Mouse (Mus musculus): ENCODE measurements around the gene Taco1.
"Not testable (repeated sequence)": the region's sequence is repeated elsewhere in the genome, so short reads cannot be mapped to it uniquely, and the experiment has no call there.

The Taco1 gene

DNA sequence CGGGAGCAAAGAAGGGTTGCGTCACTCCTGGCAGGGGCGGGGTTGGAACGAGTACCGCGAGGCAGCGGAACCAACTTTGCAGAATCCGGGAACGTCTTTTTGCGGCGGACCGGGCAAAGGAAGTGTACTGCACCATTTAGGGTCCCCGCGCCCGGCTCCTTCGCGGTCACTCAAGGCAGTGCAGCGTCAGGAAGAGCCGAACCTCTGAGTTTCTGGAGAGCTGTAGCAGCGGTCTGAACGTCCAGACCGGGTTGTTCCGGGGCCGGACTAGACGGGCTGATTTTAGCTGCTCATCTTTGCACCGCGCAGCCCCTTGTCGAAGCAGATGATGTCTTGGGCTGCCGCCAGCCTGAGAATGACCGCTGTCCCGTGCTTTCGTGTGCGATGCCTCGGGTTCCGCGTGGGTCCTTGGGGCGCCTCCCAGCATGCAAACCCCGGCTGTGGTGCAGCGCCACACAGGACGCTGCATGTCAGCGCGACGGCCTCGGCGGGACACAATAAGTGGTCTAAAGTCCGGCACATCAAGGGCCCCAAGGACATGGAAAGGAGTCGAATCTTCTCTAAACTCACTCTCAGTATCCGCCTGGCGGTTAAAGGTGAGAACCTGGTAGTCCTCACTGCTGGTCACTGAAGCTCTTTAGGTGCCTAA, at the start of gene Taco1:
Gene Taco1 (plus strand): TSS at position 139 of the 649 bp plus-strand sequence.
- in situ Hi-C loops (cut with MboI, MseI), result no loop called here

DNA sequence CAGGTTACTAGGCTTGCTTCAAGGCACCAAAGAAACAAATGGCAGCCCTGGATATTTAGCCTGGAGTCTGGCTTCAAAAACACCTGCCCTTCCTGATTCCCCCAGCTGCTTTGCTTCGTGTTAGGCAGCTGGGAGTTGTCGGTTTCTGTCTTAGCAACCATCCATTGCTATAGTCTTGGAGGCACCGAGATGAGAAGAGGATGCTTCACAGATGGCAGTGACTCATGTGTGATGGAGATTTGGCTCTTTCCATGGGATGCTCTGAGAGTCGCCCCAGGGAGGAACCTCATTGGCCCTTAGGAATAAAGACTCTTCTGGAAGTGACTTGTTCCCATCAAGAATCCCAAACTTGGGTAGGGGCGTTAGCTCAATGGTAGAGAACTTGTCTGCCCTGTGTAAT, 49.4 kb upstream of the Taco1 start:
- in situ Hi-C loops (cut with MboI, MseI), result no loop called here

DNA sequence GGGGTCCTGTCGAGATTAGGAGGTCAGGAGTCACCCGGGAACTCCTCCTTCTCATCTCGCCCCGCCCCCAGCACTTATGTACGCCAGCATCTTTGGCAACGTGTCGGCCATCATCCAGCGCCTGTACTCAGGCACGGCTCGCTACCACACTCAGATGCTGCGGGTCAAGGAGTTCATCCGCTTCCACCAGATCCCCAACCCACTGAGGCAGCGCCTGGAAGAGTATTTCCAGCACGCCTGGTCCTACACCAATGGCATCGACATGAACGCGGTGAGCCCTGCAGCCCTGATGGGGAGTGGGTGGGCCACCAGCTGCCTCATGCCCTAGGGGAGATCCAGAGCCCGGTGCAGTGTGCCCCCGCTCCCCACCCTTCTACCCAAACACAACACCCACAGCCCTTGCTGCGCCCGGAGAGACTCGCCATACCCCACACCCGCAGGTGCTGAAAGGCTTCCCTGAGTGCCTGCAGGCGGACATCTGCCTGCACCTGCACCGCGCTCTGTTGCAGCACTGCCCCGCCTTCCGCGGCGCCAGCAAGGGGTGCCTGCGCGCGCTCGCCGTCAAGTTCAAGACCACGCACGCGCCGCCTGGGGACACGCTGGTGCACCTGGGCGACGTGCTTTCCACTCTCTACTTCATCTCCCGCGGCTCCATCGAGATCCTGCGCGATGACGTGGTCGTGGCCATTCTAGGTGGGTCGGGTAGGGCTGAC, 45.7 kb upstream of the Taco1 start:
- in situ Hi-C loops (cut with MboI, MseI), result no loop called here

DNA sequence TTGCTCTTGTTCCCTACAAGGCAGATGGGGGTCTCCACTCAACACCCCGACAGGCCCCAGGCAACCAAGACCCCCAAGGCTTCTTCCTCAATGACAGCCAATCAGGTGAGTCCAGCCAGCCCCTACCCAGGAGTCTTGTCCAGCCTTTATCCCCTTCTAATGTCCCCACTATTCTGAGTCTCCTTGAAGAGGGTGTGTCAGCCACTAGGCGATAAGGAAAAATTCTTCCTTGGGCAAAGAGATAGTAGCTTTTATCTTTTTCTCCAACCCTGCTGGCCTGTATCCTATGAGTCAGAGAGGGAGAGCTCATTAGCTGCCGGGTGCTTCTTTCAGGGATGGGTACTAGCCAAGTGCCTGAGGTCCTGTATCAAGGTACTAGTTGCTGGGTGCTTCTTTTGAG, 40.1 kb upstream of the Taco1 start:
- in situ Hi-C loops (cut with MboI, MseI), result no loop called here

DNA sequence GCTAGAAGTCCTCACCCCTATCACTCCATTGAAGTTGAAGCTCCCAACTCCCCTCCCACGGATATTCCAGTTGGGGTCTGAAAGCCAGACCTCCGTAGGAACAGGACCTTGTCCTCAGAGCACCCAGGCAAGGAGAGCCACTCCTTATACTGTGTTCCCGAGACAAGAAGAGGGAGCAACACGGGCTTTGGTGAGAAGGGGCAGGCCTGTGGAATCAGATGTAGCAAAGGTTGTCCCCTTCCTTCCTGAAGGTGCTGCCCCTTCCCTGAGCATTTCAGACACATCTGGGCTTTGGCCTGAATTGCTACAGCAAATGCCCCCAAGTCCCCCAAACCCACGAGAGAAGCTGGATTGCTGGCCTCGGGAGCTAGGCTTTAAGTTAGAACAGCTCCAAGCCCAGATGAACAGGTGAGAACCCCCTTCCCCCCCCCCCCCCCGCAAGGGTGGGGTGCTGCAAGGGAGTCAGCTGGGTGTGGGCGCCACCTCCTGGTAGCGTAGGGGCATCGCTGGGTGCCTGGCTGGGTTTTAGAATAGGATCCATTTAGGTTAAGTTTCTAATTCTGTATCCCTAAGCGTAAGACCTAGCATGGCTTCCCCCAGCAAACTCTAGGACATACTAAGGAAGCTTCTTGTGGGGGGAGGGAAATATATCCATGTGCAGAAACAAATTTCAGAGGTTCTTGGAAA, 39.3 kb upstream of the Taco1 start:
- in situ Hi-C loops (cut with MboI, MseI), result no loop called here

DNA sequence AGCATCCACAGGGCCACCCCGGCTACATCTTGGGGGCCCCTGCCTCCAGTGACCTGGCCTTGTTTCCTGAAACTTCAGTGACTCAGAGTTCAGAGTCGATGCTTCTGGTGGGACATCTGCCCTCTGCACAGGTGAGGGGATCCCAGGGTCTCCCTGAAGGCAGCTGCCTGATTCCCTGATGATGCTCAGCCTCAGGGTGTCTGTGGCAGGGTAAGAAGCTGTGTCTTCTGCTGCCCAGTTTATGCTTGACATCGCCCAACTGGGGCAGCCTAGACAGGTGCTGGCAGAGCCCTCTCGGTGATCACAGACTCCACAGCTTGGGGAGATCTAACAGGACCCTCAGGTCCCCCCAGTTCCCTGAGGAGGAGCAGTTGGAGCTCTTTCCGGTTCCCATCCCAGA, 38.3 kb upstream of the Taco1 start:
- in situ Hi-C loops (cut with MboI, MseI), result no loop called here

DNA sequence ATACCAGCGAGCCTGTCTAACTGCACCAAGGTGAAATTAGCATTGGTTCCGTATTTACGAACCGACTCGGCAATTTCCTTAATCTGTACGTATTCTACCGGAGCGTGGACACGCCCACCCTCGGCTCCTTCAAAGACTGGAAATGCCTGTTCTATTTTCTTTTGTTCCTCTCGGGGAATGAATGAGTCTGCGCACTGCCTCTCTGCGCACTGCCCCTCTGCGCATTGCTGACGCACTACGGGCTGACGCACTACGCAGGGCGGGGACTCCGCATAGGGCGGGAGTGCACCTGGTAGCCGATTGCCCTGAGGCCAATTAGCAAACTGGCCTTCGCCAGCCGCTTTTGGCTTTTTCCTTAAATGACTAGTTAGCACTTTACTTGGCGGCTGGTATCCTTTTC, 33.8 kb upstream of the Taco1 start:
- in situ Hi-C loops (cut with MboI, MseI), result not testable (repeated sequence)

DNA sequence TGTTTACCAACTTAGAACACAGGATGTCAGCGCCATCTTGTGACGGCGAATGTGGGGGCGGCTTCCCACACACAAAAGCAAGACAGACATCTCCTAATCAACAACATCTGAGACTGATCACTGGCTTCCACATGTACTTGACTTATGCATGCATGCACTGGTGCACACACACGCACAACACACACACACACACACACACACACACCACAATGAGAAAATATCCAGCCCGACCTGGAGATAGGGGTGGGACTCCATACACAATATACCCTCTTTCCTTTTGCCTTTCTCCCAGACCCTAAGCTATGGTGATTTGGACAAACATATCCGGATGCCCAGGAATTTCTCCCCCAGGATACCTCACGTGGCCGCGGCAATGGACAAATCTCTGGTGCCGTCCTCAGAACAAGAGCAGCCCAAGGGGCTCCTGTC, 32.4 kb upstream of the Taco1 start:
- in situ Hi-C loops (cut with MboI, MseI), result no loop called here

DNA sequence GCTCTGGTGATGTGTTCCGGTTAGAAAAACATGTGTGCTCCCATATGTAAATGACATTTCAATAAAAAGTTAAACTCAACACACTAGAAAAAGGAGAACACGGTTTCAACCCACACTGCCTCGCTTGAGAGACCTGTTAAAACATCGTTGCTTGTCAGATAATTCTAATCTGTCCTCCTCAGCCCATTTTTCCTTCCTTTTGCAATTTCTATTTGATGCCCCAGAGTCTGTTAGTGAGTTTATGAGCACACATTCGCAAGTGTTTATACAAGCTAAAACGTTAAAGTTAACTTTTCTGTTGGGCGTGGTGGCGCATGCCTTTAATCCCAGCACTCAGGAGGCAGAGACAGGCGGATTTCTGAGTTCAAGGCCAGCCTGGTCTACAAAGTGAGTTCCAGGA, 30.9 kb upstream of the Taco1 start:
- in situ Hi-C loops (cut with MboI, MseI), result no loop called here

DNA sequence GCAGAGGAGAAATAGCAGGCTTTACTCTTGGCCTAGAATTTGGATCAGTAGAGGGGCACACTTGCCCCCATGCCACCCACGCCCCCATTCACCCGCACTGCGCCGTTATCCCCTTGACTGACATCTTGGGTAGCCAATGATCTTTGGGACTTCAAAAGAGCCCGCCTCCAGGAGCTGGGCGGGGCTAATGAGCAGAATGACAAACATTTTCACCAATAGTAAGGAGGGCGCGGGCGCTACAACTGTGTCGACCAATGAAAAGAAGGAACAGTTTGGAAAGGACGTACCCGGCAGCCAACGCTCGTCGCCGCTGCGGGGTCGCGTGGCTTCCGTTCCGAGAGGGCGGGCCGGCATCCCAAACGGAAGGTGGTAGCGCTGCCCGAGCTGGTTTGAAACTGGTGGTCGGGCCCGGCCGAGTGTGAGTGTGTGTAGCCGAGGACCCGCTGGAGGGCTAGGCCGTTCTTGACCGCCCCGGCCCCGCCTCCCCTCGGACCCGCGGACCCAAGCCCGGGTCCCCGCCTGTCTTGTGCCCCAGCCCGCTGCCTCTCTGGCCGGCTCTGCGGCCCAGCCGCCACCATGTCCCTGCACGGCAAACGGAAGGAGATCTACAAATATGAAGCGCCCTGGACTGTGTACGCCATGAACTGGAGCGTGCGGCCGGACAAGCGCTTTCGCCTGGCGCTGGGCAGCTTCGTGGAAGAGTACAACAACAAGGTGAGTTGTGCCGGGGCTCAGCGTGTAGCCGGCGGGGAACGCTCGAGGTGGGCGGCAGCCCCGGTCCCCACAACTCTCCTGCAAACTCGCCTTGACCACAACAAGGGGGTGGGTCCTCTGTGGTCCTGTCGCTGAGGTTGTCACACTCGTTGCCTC, 29.1 kb upstream of the Taco1 start, which contains the start of gene Dcaf7:
Gene Dcaf7 (plus strand): TSS at position 325 of the 870 bp plus-strand sequence.
- in situ Hi-C loops (cut with MboI, MseI), result no loop called here

DNA sequence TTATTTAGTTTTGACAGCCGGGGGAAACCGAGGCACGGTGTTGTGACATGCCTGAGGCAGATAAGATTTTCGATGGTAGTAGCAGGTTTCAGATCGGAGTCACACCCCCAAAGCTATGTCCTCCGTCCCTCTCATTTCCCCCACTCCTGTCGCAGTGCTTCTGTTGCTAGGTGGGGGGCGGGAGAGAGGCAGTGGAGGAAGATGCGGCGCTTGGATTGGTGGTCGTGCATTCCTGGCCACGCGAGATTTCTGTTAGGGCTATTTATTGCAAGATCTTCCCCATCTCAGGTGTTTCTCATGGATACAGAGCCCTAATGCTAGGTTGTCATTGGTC, 28.5 kb upstream of the Taco1 start:
- in situ Hi-C loops (cut with MboI, MseI), result no loop called here

DNA sequence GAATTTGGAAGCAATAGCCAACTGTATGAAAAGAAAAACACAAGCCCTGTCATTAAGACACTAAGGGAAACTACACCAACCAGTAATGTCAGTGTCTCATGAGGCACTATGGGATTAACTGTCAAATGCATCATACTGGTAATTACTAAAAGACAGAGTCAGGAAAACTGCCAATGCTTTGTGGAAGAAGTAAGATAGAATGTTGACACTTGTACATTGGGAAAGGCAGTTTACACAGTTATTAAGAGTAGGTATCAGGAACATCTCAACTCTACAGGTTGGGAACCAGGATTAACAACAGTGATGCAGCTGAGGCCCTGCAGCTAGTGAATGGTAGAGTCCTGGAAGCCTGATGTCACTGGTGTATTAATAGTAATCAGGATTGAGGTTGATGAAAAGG, 21.5 kb upstream of the Taco1 start:
- in situ Hi-C loops (cut with MboI, MseI), result no loop called here

DNA sequence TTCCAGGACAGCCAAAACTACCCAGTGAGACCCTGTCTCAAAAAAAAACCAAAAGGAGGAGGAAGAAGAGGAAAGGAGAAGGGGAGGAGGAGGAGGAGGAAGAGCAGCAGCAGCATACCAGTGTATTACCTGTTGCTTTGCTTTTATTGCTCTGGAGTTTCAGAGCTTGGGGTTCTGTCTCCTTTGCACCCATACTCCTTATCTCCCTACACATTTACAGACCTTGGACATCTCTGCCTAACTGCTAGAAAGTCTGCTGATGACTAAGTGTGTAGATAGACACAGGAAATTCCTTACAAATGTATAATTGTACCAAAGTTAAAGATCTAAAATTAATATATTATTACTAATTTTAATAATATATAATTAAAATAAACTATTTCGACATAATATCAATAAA, 20.6 kb upstream of the Taco1 start:
- in situ Hi-C loops (cut with MboI, MseI), result no loop called here

DNA sequence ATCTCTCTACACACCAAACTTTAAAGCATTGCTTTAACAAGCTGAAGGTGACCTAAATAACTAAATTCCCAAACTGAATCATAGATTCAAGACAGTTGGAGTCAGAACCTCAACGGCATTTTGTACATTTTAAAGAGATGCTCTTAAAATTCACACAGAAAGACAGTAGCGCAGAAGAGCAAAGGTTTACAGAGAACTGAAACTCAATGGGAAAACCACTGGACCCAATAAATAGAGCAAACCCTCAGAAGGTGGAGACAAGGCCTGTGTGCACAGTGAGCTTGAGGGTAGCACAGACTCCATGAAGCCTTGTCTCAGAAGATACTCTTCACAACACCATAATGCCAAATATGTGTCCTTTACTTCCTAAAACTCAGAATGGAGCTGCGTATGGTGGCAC, 20.1 kb upstream of the Taco1 start:
- in situ Hi-C loops (cut with MboI, MseI), result no loop called here

DNA sequence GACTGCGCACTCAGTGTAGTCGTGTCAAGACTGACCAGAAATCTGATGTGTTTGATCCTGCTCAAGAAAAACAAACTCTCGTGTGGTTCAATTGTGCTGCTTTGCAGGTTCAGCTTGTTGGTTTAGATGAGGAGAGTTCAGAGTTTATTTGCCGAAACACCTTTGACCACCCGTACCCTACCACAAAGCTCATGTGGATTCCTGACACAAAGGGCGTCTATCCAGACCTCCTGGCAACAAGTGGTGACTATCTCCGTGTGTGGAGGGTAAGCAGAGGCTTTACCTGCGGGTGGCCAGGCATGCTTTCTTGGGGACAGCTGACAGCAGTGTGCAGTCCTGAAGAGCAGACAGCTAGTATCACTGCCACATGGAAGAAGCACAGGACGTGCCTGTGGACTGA, 19.3 kb upstream of the Taco1 start:
- in situ Hi-C loops (cut with MboI, MseI), result no loop called here

DNA sequence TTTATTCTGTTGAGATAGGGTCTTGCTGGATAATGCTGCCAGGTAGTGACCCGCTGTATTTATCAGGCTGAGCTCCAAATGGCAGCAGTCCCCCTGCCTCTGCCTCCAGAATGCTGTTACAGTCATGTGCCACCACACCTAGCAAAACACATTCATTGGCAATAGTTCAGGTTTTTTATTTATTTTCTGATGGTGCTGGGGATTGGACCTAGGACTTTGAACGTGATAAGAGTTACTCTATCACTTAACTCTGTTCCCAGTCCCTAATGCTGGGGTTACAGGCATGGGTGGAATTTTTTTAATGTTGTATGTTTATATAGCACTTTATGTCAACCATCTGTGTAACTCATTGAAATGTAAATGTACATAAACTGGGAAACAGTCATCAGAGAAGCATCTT, 11.9 kb upstream of the Taco1 start:
- in situ Hi-C loops (cut with MboI, MseI), result no loop called here

DNA sequence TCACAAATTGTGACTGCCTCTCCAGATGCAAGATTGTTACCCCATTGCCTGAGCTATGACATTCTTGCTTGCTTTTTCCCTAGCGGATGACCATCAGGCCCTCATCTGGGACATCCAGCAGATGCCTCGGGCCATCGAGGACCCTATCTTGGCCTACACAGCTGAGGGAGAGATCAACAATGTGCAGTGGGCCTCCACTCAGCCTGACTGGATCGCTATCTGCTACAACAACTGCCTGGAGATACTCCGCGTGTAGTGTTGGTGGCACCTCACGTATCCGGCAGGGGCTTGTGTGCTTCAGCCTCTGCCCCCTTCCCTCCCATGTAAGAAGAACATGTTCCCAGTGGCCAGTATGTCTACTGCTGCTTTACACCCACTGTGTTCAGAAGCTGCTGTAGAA, 11.3 kb upstream of the Taco1 start:
- in situ Hi-C loops (cut with MboI, MseI), result no loop called here

DNA sequence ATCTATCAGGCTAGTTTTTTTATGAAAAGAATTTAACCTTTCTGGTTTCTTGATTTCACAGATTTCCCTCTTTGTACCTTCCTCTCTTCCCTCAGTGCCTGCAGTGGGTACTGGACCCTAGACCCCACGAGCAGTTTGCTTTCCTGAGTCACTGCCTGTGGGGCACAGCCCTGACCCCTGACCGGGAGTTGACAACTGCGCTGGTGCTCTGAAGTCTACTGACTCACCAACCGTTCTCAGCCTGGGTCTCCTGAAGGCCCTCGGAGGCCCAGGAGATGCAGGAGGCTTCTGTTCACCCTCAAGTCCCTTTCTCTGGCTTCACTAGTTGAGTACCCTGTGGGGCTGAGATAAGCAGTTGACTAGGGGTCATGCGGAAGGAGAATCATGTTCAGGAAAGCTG, 10.5 kb upstream of the Taco1 start:
- in situ Hi-C loops (cut with MboI, MseI), result no loop called here

DNA sequence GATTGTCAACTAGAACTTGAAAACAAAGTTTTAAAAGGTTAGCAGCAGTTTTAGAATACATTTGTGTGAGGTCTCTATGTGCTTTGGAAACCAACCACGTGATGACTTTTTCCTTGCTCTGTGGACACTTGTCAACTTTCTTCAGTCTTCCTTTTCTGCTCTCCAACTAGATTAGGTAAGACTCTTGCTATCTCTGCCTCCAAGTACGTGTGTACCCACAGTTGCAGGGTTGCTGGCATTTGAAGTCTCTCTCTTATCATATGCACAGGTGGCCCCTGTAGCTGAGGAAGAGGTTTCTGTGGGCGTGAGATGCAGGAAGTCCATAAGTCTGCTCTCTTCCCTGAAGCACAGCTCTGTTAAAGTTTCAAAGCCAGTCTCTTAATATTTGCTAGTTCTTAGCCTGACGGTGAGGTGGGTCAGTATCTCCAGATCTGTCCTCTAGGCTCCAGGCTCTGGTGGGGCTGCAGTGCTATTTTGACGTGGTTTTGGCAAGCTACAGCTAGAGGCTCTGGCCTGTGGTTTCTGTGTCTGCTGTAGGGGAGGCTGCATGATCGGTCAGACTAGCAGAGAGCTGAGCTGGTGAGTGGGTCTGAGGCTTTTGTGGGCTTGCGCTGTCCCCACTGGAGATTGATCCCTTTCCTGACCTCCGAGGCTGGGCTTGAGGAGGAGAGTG, 8.9 kb upstream of the Taco1 start:
- in situ Hi-C loops (cut with MboI, MseI), result no loop called here

DNA sequence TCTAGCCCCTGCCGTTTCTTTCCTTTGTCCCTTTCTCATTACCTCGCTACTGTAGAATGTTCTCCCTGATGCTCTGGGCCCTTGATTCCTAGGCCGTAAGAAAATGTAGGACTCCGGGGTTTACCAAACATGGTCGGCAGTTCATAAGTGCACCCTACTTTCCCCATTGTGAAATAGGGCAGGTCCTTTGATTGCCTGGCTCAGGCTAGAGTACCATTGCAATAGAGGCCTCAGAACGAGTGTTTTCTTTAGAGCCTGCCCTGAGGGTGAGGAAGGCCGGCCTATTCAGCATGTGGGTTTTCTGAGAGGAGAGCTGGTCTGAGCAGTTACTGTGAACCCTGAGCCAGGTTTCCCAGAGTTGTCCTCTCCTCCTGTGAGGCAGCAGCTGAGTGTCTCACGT, 7.8 kb upstream of the Taco1 start:
- in situ Hi-C loops (cut with MboI, MseI), result no loop called here

DNA sequence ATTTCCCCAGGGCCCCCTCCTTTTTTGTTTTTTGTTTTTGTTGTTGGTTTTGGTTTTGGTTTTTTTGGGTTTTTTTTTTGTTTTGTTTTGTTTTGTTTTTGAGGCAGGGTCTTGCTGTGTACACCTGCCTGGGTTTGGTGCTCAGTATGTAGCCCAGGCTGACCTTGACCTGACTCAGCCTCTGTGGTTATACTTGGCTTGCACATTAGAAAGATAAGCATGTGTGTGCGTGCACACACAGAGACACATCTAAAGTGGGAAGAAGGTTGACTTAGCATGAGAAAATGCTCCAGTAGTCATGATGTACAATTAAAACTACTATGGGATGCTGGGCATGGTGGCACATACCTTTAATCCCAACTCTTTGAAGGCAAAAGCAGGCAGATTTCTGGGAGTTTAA, 5.3 kb upstream of the Taco1 start:
- in situ Hi-C loops (cut with MboI, MseI), result no loop called here

DNA sequence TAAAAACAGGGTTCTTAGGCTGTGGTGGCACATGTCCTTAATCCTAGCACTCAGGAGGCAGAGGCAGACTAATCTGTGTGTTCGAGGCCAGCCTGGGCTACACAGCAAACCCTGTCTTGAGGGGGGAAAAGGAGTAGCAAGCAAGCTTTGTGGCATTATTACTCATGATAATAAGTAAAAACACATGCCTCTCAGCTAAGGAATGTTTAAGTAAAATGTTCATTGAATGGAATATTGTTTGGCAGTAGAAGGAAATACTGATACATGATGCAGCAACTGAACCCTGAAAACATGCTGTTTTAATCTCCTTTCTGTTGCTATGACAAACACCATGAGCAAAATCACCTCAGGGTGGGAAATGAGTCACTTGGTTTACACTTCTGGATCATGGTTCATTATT, 4.5 kb upstream of the Taco1 start:
- in situ Hi-C loops (cut with MboI, MseI), result no loop called here

All from T-helper 2 cell (primary cell).